Mouse (Mus musculus): ENCODE results near the gene Smad3. TPM values are rescaled to one million over a fixed set of nuclear protein-coding genes. Genes with fewer than 3 reads are reported as not detected.

The Smad3 gene
- polyA plus RNA-seq, 1 experiment: 35.1 TPM

DNA sequence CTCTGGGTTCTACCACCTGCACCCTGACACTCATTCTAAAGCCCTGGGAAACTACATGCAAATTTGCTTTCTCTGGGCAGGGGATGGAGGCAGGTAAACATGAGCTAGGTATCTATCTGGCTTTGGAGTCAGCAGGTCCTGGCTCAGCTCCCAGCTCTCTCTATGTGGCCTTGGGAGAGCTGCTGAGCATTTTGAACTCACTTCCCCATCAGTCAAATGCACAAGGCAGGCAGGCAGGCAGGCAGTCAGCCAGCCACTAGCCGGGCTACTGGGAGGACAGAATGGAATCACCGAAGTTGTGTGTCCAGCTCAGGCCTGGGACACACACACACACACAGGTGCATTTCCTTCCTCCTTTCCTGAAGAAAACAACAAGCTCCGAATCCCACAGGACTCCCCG lies 58.6 kb downstream of the Smad3 start:
- DNase-seq (ENCODE audit: low read depth): no peak

DNA sequence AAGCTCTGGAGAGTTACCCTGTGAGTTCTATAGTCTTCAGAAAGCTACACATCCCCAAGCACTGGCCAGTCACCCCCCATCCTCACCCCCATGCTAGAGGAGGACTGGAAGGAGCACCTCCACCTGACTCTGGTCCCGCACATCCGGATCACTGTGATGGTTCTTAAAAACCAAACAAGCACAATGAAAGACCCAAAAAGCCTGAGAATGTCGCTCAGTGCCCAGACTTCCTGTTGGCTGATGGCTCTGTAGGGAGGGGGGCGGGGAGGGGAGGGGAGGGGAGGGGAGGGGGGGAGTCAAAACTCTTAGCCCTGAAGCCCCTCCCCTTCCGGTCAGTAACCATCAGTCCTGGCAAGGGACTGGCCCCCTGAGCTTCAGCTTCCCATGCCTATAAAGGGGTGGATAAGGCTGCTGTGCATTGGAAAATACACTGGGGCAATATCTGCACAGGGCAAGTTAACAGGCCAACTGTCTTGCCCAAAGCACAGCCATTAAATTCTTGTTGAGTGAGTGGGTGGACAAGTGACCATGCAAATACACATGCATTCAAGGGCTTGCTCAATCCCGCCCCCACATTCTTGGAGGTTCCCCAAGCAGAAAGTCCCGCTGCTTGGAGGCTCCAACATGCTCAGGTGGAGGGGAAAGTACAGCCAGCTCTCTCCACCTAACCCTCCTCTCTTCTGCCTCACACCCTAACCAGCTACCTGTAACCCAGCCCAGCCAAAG lies 59.3 kb downstream of the Smad3 start:
- peak; percentile 90 for DNase-seq (ENCODE audit: low read depth)

DNA sequence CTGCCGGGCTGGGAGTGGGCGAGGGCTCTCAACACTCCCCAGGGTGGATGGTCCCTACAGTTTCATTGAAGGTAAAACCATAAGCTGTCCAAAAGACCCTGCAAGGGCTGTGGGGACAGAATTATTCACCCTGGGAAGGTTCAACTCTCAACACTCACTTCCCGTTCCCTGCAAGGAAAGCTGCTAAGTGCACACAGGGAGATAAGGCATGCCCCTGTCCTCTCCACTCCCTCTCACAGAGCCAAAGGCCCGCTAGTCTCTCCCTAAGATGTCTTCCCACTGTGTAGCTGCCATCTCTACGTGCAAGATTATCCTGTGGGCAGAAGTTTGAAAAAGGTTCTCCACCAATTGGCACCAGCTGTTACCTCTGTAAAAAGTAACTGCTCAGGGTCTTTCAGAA lies 60.2 kb downstream of the Smad3 start:
- no peak for DNase-seq (ENCODE audit: low read depth)

DNA sequence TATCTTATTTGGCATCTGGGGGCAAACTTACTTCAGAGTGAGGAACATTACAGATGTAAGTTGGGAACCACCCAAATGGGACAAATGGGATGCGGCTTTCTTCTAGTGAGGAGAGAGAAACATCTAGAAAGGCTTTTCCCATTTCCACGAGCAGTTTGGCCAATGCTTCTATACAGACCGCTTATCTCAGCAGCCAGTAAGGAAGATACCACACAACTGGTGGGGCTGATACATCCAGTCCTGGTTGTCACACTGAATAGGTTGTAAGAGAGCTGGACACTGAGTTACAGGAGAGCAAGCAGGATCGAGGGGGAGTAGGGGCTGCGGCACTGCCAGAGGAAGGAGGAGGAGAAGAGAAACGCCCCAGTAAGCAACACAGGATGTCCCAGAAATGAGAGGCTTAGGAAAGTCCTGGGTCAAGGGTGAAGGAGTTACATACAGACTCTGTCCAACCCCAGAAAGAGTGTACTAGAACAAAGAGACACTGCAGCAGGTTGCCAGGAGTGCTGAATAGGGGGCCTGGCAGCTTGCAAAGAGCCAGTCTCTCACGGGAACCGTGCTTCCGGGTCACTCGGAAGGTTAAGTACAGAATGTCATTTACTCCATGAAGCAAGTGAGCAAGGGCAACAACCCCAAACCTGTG lies 61.2 kb downstream of the Smad3 start:
- DNase-seq (ENCODE audit: low read depth): no peak

DNA sequence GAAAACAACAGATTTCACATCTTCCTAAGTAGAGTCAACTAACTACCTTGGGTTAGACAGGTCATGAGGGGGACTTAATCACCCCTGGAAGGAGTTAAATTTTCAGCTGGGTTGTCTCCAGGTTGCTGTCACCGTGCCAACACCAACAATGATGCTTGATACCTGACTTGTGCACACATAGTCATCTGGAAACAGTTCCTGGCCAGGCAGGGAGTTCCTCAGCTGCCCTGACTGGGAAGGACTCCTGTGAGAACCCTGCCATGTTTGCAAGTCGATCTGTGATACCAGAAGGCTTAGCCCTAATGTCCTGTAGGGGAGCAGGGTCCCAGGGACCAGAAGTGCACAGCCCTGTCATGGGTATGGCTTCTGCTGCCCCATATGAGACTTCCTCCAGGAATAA lies 65.8 kb downstream of the Smad3 start:
- DNase-seq (ENCODE audit: low read depth): no peak

DNA sequence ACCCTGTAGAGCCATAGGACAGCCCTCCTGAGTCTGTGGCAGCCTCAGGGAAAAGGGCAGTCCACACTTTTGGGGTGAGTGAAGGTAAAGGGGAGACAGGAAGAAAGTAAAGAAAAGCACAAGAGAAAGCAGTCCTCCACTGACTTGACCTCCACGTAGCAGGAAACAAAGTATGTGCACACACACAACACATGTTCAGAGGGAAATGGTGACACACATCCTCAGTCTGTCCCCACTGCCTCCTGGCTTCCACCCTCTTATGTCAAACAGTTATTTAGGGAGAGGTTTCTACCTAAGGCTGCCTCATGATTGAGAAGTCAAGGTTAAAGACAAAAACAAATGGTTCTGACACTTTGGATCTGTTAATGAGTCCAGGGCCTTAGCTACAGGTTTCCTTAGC lies 67.3 kb downstream of the Smad3 start:
- no peak for DNase-seq (ENCODE audit: low read depth)

DNA sequence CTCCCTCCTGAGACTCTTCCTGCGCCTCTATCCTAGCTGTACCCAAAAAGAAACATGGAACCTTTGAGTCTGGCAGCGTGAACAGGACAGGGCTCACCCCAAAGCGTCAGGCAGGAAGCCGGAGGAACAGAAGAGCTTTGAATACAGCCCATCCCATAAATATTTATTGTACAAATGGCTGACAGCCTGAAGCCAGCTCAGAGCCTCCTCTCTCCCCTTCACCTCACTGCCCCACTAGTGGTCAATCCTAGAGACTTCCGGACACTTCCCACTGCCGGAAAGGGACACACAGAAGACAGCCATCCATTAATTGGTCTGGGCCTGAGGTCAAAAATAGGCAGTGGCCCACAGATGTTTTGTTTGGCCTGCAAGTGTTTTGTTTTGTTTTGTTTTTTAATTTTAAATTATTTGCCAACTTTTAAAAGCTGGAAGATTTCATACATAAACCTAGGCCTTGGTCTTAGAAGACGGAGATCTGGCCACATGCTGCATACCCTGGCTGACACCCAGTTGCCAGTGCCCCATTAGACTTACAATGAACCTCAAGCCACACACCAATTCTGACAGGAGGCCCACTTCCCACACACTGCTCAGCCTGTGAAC lies 70.3 kb downstream of the Smad3 start:
- no peak for DNase-seq (ENCODE audit: low read depth)

DNA sequence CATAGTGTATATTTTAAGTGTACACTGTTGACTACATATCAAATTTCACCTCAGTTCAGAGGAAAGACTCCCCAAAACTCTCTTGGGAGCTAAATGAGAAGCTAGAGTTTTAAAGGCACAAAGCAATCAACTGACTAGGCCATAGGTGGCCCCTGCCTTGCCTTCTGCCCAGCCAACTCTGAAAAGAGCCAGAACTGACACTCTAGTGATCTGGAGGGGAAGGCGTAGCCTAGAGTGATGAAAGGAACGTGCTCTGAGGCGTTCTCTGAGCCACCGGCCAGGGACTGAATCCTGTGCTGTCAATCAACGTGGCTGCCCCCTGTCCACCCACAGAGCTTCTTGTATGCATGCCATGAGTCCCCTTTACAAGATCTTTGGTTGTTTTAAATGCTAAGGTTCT lies 72.4 kb downstream of the Smad3 start:
- DNase-seq (ENCODE audit: low read depth): no peak

DNA sequence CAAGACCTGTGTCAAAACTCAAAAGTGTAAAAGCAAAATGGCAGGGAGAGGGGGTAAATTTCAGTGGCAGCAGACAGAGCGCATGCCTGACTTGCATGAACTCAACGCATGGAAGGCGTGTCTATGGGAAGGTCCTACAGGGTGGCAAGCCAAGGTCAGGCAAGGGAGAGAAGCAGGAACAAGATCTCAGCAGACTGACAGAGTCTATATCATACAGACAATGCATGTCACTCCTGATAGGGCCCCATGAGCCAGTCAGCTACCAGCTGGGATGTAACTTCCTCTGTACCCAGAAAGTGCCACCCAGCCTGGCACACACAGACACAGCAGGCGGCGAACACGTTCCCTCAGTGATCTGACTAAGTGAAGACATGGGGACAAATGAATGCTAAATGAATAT lies 73.5 kb downstream of the Smad3 start:
- DNase-seq (ENCODE audit: low read depth): no peak

DNA sequence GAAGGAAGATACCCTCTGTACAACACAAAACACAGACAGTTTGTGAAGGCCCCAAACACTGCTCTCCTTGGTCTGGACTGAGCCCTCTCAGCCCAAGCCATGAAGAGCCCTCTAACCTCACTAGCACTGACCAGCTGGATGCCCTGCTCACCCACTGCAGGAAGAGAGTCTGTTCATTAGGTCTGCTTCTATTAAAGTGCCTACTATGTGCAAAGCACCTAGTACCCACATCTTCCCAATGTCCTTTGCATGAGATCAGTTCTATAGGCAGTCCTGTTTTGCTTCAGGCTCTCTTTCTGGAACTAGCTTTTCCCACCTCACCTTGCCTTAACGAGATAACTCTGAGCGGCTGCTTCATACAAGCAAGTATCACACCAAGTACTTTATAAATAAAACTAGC lies 74.9 kb downstream of the Smad3 start:
- no peak for DNase-seq (ENCODE audit: low read depth)

DNA sequence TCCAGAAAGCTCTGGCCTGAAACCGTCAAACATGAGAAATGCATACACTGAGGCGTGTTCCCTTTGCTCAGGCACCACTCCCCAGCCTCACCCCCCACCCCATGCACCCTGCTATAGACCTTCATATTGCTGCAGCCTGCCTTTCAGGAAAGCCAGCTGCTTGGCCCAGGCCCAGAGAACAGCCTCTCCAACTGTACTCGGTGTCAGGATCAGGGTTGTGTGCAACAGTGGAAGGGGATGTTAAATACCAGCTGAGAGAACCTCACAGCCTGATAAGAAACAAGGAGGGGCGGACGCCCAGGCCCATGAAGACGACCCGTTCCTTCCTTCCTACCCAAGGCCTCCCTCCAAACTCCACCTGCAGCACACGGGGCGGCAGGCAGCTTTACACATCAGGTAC lies 75.5 kb downstream of the Smad3 start:
- DNase-seq (ENCODE audit: low read depth): no peak

DNA sequence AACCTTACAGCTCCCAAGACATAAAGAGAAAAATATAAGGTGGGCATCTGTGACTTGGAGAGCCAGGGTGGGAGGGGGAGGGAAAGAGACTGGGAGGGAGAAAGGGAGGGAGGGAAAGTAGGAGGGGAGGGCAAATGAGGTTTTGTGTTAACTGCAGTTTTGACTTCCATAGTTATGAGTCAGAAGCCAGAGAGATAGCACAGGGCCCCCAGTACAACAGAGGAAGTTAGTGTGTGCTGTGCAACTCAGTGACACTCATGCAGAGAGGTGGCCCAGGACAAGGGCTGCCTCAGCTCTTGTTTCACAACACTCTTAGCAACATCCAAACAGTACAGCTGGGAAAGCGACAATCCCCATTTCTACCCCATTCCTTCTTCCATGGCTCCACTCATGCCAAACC lies 79.7 kb downstream of the Smad3 start:
- no peak for DNase-seq (ENCODE audit: low read depth)

DNA sequence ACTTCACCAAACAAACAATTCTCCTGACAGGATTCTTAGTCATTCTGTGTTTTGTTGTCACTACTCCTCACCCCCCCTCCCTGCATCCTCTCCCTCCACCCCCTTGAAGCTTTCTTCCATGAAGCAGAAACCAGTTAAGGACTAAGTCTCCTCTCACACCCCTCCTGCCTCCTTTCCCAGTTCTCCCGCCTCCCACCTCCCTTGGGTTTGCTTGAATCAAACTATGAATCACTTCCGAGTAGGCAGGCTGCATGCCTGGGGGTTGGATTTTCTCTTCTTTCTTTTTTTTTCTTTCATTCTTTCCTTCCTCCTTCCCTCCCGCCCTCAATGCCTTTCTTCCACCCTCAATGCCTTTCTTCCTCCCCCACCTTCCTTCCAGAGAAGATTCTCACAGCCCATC lies 80.2 kb downstream of the Smad3 start:
- DNase-seq (ENCODE audit: low read depth): no peak

DNA sequence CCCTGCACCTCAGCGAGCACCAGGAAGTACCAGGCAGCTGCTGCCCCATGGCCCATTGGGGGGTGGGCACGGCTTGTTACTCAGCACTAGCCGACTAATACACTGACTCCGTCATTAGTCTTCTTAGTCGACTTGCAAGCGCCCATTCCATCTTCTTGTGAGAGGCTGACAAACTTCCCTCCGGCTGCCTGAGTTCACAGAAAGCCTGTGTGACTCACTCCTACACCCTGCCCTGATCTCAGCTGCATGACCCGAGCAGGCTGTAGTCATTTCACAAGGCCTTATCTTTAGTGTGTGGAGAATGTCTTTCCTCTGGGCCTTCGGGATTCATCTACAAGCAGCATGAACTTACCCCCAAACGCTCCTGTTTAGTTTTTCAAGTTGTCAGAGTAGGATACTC lies 83.2 kb downstream of the Smad3 start:
- DNase-seq (ENCODE audit: low read depth): no peak

DNA sequence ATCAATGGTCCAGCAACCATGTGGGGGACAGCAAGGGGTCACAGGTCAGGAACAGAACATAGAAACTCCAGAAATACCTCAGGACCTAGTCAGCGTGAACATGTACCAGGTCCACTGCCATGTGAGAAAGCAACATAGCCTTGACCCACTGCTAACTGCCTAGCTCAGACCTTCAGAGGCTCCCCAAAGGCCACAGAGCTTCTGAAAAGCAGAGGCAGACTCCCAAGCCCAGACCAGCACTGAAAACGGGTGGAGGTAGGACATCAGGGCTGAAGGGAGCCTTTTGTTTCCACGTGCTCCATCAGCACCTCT lies 84.3 kb downstream of the Smad3 start:
- DNase-seq (ENCODE audit: low read depth): no peak

DNA sequence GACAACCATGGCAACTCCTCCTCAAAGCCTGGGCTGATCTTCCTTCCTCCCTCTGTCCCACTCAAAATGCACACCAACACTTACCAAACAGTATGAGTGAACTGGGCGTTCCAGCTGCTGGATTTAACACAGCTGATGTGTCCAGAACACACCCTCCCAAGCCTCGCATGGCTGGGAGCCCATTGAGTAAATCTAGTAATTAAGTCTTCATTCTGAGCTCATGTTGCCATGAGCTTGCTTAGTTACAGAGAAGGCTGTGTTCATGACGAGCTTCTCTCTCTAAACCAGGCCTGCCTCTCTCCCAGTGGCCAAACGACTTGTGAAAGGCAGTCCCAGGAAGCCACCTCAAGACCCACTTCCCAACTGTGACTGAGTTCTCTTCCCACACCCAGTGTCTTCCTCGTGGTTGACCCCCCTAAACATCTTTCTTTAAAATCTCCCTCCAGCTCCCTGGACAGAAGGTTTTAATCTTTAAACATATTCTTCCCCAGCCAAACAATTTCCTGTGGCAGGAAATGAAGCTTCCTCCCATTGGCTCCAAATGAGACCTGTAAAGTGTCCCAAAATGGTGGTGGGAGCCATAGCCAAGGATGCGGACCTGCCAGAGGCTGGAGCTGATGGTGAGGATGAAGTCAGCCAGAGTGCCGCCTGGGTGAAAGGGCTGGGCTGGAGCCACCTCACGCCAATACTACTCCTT lies 84.8 kb downstream of the Smad3 start:
- no peak for DNase-seq (ENCODE audit: low read depth)

DNA sequence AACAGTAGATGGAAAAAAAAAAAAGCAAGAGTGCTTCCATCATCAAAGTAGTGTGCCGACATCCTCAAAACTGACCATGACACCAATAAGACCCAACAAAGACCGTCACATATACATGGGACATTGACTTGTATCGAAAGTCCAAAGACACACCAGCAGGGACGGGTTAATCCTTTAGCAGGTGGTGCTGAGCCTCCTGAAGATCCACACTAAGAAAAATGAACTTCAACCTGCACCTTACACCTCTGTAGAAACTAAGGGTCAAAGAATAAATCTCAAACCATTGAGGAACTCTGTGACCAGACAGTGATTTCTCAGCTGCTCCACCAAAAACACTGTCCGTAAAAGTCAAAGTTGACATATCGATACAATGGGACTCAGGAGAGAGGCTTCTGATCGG lies 88.0 kb downstream of the Smad3 start:
- no peak for DNase-seq (ENCODE audit: low read depth)

DNA sequence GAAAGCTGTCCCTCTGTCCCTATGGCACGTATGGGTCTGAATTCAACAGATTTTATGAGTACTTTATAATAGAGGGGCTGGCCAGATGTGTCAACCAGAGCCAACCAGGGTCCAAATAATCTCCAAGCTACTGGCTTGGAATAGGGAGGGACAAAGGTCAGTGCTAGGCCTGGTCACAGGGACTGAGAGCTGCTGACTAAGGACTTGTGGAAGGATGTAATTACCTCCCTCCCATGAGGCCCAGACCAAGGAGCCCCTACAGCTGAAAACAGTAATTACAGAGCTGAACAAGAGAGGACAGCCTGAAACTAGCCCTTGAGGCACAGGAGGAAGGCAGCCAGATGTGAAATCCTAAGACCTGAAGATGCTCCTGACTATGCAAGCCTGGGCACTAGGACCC lies 89.2 kb downstream of the Smad3 start:
- DNase-seq (ENCODE audit: low read depth): no peak

DNA sequence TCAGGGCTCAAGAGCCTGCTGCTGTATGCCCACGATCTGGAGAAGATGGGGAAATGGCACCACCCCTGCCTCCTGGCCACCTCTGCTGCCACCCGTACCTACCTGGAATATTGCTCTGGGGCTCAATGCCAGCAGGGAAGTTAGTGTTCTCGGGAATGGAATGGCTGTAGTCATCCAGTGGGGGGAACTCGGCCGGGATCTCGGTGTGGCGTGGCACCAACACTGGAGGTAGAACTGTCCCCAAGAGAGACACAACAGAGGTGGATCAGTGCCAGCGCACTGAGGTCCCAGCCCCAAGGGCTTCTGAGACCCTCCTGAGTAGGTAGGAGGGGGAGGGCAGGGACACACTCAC lies 90.4 kb downstream of the Smad3 start:
- DNase-seq (ENCODE audit: low read depth): no peak

DNA sequence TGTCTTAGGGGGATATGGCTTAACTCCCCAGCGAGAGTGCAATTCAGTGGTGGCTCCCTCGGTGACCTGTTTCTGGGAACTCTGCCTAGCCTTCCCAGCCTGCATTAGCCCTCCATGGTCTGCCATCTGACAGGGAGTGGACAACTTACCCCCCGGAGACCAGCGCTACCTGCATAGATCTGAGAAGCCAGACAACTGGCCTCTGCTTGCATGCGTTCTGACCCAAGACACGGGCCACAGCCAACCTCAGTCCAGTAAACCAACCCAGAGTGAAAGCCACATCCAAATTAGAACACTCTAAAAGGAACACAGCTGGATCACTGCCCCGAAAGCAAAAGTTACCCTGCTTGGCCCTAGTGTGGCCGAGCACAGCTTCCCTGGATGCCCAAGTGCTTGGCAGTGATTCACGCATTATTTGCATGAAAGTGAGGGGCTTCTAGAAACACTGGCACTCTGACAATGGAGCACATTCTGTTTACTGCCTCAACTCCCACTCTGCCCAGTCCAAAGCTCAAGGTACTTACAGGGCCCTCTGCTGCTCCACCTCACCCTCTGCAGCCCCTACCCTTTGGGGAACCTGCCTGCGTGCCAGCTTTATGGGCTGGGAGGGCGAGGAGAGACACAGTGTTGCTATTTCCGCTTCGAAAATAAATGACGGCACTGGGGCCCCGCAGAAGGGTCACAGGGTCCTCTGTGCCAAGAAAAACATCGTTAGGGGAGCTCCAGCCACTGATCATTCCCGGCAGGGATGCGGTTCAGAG lies 91.0 kb downstream of the Smad3 start:
- no peak for DNase-seq (ENCODE audit: low read depth)

DNA sequence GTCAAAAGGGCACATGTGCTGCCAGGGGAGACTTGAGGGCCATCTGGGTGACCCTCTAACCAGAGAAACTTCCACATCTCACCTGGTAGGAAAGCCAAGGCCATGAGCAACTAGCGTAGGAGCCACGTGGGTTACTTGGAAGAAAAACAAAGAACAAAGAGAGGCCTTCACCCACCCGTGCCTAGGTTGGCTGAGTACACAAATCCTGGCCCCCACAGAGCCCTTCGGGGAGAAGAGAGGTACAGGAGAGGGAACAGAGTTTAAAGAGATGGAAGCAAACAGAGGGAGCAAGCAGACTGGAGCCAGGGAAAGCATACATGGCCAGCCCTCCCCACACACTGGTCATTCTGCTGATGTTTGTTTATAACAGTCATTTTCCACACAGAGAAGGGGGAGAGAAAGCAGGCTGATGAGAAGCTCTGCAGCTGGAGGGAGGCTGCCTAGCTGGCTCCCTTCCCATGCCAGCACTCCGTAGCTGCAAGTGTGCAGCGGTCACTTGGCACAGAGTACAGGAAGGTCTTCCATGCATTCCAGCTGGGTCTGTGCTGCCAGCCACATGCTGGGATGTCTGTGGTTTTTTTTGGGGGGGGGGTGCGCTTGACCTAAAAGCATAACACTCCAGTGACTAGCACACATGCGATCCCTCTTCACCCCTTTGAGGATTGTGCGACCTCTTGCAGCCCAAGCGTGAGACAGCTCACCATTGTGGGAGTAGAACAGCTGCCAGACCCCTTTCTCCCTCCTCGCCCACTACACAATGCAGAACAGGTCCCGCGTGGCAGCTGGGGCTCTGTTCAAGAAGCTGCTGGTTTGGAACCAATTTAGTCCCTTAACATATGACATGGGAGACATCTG lies 92.8 kb downstream of the Smad3 start:
- no peak for DNase-seq (ENCODE audit: low read depth)

Measured in gonadal fat pad, adult 2 months (tissue).